Mouse (Mus musculus) midbrain, postnatal 0 days (tissue): ENCODE results near the gene Igfals. TPM values are rescaled to one million over a fixed set of nuclear protein-coding genes. Genes with fewer than 3 reads are reported as not detected.

Source experiments
- ATAC-seq: fragments of 200-750 bp; cut with Nextera tagmentation; 2 replicates; pipeline ENCODE4 v1.8.0; 2017; ENCODE audit warnings: moderate number of reproducible peaks, mild to moderate bottlenecking, moderate TSS enrichment, moderate library complexity; ENCODE audit not compliant: low FRiP score
- DNase-seq: peaks from one replicate; pipeline ENCODE4 v3.0.0-alpha.2; 2015; ENCODE audit warnings: low spot score
- H3K27ac ChIP-seq: fragments of 300-500 bp; sonication (generic); 2 replicates; pipeline ENCODE4 v1.5.1; 2014; ENCODE audit warnings: low read depth, mild to moderate bottlenecking, low read length, mixed read lengths
- H3K27me3 ChIP-seq: fragments of 300-500 bp; sonication (generic); 2 replicates; pipeline ENCODE4 v1.6.1; 2014; ENCODE audit warnings: low read length, control low read depth, mixed read lengths; ENCODE audit not compliant: insufficient read depth
- H3K36me3 ChIP-seq: fragments of 300-500 bp; sonication (generic); 2 replicates; pipeline ENCODE4 v1.6.1; 2014; ENCODE audit warnings: low read length, control low read depth, mixed read lengths; ENCODE audit not compliant: insufficient read depth
- H3K4me1 ChIP-seq: fragments of 300-500 bp; sonication (generic); 2 replicates; pipeline ENCODE4 v1.6.1; 2014; ENCODE audit warnings: mild to moderate bottlenecking, control low read depth, antibody characterized with exemption, low read length, mixed read lengths; ENCODE audit not compliant: insufficient read depth
- H3K4me2 ChIP-seq: fragments of 300-500 bp; sonication (generic); 2 replicates; pipeline ENCODE4 v1.6.1; 2014; ENCODE audit warnings: low read depth, mild to moderate bottlenecking, low read length, mixed read lengths; ENCODE audit not compliant: poor library complexity, severe bottlenecking
- H3K4me3 ChIP-seq: fragments of 300-500 bp; sonication (generic); 2 replicates; pipeline ENCODE4 v1.5.1; 2014; ENCODE audit warnings: low read depth, mild to moderate bottlenecking, low read length, moderate library complexity
- H3K9ac ChIP-seq: fragments of 300-500 bp; sonication (generic); replicated peaks from 2 replicates; pipeline ENCODE4 v1.6.1; 2014; ENCODE audit warnings: mild to moderate bottlenecking, low read length, moderate library complexity, mixed read lengths; ENCODE audit not compliant: poor library complexity, severe bottlenecking
- H3K9me3 ChIP-seq: fragments of 300-500 bp; sonication (generic); 2 replicates; pipeline ENCODE4 v1.6.1; 2016; ENCODE audit warnings: low read length, control low read depth
- CTCF ChIP-seq: IDR thresholded peaks from 2 replicates; pipeline ENCODE4 v1.5.1; 2016; ENCODE audit warnings: antibody characterized with exemption, mild to moderate bottlenecking
- WGBS: fragments of 180-500 bp; shearing (Covaris S2); extraction: QIAGEN DNeasy Blood & Tissue Kit; methylation state at CpG from one replicate; pipeline ENCODE4 v1.1.7; 2014; 5-methylcytosine and 5-hydroxymethylcytosine counted together
- polyA plus RNA-seq: library from polyadenylated mRNA; unstranded; fragments of >200 nt; fragmentation: Nextera tagmentation; extraction: Ambion mirVana; gene quantifications from 2 replicates; pipeline ENCODE4 v1.2.1, GENCODE M21; 2015
- total RNA-seq: library from RNA; depleted of rRNA; stranded (reverse); fragments of >200 nt; gene quantifications from 2 replicates; pipeline ENCODE4 v1.2.3, GENCODE M21; 2014; rRNA removed

Gene Igfals
- total and polyA plus RNA-seq, 2 experiments from 2014 or later = 0.31 TPM; not detected in 1

GRCm38 (mm10) chr17:24902671-24903474 is 37.1 kb downstream of the Igfals start:
- 68% methylated on average over 9 of the region's 9 CpGs for WGBS
- Histone ChIP-seq H3K27ac (no peak overlapping the region), H3K9me3 (no peaks in the 10 kb centered on the region), H3K27me3 (no peaks in the 10 kb centered on the region), H3K36me3 (peaks cover 97% of the 10 kb centered on the region), H3K4me1 (no peaks in the 10 kb centered on the region), H3K4me2 (no peak overlapping the region), H3K9ac (no peak overlapping the region), H3K4me3 (no peak overlapping the region)
- peak; percentile 54 for TF ChIP-seq CTCF
- ATAC-seq (no peak), DNase-seq (no peak)

GRCm38 (mm10) chr17:24903767-24904166 is 38.0 kb downstream of the Igfals start:
- WGBS = 90% methylated on average over 9 of the region's 9 CpGs
- no peak for TF ChIP-seq CTCF
- H3K4me2 ChIP-seq = no peak overlapping the region
- H3K36me3 ChIP-seq = peaks cover 99% of the 10 kb centered on the region
- no peak overlapping the region for H3K27ac ChIP-seq
- no peaks in the 10 kb centered on the region for H3K27me3 ChIP-seq
- no peaks in the 10 kb centered on the region for H3K4me1 ChIP-seq
- no peak for DNase-seq
- no peaks in the 10 kb centered on the region for H3K9me3 ChIP-seq
- no peak overlapping the region for H3K9ac ChIP-seq
- no peak for ATAC-seq
- no peak overlapping the region for H3K4me3 ChIP-seq

- Histone ChIP-seq H3K9ac (no peak overlapping the region), H3K27ac (no peak overlapping the region), H3K27me3 (no peaks in the 10 kb centered on the region), H3K4me3 (no peak overlapping the region), H3K4me1 (no peaks in the 10 kb centered on the region), H3K4me2 (no peak overlapping the region), H3K9me3 (no peaks in the 10 kb centered on the region), H3K36me3 (peaks cover 93% of the 10 kb centered on the region)
- ATAC-seq (no peak), DNase-seq (no peak)
- TF ChIP-seq CTCF = no peak
- WGBS = 98% methylated on average over 2 of the region's 2 CpGs
Measured at GRCm38 (mm10) chr17:24907591-24907990, 41.8 kb downstream of the Igfals start.

- Histone ChIP-seq H3K36me3 (peaks cover 87% of the 10 kb centered on the region), H3K27me3 (no peaks in the 10 kb centered on the region), H3K9ac (no peak overlapping the region), H3K9me3 (no peaks in the 10 kb centered on the region), H3K27ac (no peak overlapping the region), H3K4me2 (no peak overlapping the region), H3K4me1 (no peaks in the 10 kb centered on the region), H3K4me3 (no peak overlapping the region)
- ATAC-seq = no peak
- no peak for TF ChIP-seq CTCF
- DNase-seq = no peak
Measured at GRCm38 (mm10) chr17:24913984-24914383, 48.2 kb downstream of the Igfals start.

DNA sequence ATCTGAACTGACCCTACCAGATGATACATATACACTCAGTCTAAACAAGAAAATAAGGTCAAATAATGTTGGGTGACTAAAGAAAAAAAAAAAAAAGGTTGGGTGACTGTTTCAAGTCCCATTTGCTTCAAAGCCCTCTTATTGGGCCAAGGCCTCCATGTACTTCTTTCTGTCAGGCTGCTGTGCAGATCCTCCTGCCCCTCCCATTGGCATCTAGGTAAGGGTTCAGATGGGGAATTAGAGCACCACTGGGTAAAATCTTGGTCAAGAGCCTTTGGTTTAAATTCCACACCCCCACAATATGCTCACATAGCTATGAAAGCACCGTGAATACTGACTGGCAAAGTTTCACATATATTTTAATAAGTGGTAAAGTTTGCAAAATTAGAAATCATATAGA is 57.4 kb downstream of the Igfals start:
- Histone ChIP-seq H3K36me3 (peaks cover 62% of the 10 kb centered on the region), H3K4me2 (no peak overlapping the region), H3K9me3 (no peaks in the 10 kb centered on the region), H3K9ac (no peak overlapping the region), H3K27me3 (no peaks in the 10 kb centered on the region), H3K4me1 (no peaks in the 10 kb centered on the region), H3K27ac (no peak overlapping the region), H3K4me3 (no peak overlapping the region)
- WGBS = 100% methylated on average over 1 of the region's 1 CpGs
- TF ChIP-seq CTCF = no peak
- DNase-seq = no peak
- no peak for ATAC-seq

DNA sequence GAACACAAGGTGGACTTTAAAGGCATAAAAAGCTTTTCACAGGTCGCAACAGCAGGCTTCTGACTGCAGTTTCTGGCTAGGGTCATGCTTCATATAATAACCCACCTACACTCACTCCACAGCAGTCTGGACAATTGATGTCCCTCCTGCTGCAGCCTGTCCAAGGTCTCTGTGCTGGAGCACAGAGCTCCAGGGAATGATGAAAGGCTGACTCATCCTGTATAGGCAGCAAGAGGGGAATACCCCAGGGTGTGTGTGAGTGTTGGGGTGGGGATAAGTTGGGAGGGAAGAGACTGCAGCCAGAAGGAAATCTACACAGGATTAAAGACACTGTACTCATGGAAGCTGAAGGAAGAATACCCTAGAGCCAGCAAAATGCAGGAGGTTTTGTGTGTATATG is 63.7 kb downstream of the Igfals start:
- DNase-seq (no peak), ATAC-seq (no peak)
- H3K9ac ChIP-seq = no peak overlapping the region
- no peak for TF ChIP-seq CTCF
- peaks cover 17% of the 10 kb centered on the region for H3K36me3 ChIP-seq
- 0 out of 2 replicates have a peak, but pooled peaks cover 4% of the 10 kb centered on the region for H3K4me1 ChIP-seq
- no peaks in the 10 kb centered on the region for H3K27me3 ChIP-seq
- H3K9me3 ChIP-seq = no peaks in the 10 kb centered on the region
- WGBS = 78% methylated on average over 1 of the region's 1 CpGs
- no peak overlapping the region for H3K27ac ChIP-seq
- no peak overlapping the region for H3K4me2 ChIP-seq
- no peak overlapping the region for H3K4me3 ChIP-seq

Other genes with a start within 250 kb of the Igfals start
- gene Tsc2, start 233.4 kb upstream of the Igfals start, total RNA-seq = 106 and 114 TPM in 2 replicates
- gene Tsc2, start 233.4 kb upstream of the Igfals start, polyA plus RNA-seq = 56.6 and 61.7 TPM in 2 replicates
- gene Nthl1, start 233.3 kb upstream of the Igfals start, total RNA-seq = 4.5 and 6.2 TPM in 2 replicates
- gene Nthl1, start 233.3 kb upstream of the Igfals start, polyA plus RNA-seq = 6.0 and 7.2 TPM in 2 replicates
- 61.7 and 62.8 TPM in 2 replicates for gene Slc9a3r2, start 215.7 kb upstream of the Igfals start, total RNA-seq
- 52.1 and 52.7 TPM in 2 replicates for gene Slc9a3r2, start 215.7 kb upstream of the Igfals start, polyA plus RNA-seq
- gene Npw, start 207.5 kb upstream of the Igfals start, total RNA-seq = not detected in 2 replicates
- 0.59 and 0.86 TPM in 2 replicates for gene Npw, start 207.5 kb upstream of the Igfals start, polyA plus RNA-seq
- 36.4 and 40.0 TPM in 2 replicates for gene Zfp598, start 196.3 kb upstream of the Igfals start, total RNA-seq
- gene Zfp598, start 196.3 kb upstream of the Igfals start, polyA plus RNA-seq = 15.7 and 16.4 TPM in 2 replicates
- 330 and 376 TPM in 2 replicates for gene Syngr3, start 176.0 kb upstream of the Igfals start, total RNA-seq
- gene Syngr3, start 176.0 kb upstream of the Igfals start, polyA plus RNA-seq = 334 and 375 TPM in 2 replicates
- 28.0 and 44.3 TPM in 2 replicates for gene Gfer, start 169.8 kb upstream of the Igfals start, total RNA-seq
- 36.7 and 39.4 TPM in 2 replicates for gene Gfer, start 169.8 kb upstream of the Igfals start, polyA plus RNA-seq
- 7.2 and 11.1 TPM in 2 replicates for gene Noxo1, start 169.8 kb upstream of the Igfals start, total RNA-seq
- gene Noxo1, start 169.8 kb upstream of the Igfals start, polyA plus RNA-seq = 1.9 and 2.1 TPM in 2 replicates
- gene Tbl3, start 158.3 kb upstream of the Igfals start, total RNA-seq = 44.0 and 56.4 TPM in 2 replicates
- gene Tbl3, start 158.3 kb upstream of the Igfals start, polyA plus RNA-seq = 38.2 and 46.7 TPM in 2 replicates
- gene Rnf151, start 147.9 kb upstream of the Igfals start, total RNA-seq = not detected in 2 replicates
- gene Rnf151, start 147.9 kb upstream of the Igfals start, polyA plus RNA-seq = not detected in 2 replicates
- gene Rps2, start 147.9 kb upstream of the Igfals start, total RNA-seq = 2,209 and 2,389 TPM in 2 replicates
- 749 and 802 TPM in 2 replicates for gene Rps2, start 147.9 kb upstream of the Igfals start, polyA plus RNA-seq
- 150 and 170 TPM in 2 replicates for gene Ndufb10, start 141.5 kb upstream of the Igfals start, total RNA-seq
- 344 and 349 TPM in 2 replicates for gene Ndufb10, start 141.5 kb upstream of the Igfals start, polyA plus RNA-seq
- not detected in 2 replicates for gene Rpl3l, start 138.2 kb upstream of the Igfals start, total RNA-seq
- gene Rpl3l, start 138.2 kb upstream of the Igfals start, polyA plus RNA-seq = 0.21 and 0.37 TPM in 2 replicates
- 9.6 and 14.1 TPM in 2 replicates for gene Msrb1, start 129.4 kb upstream of the Igfals start, total RNA-seq
- 20.6 and 22.6 TPM in 2 replicates for gene Msrb1, start 129.4 kb upstream of the Igfals start, polyA plus RNA-seq
- 0.49 TPM in 1 of 2 replicates, not detected in the other for gene Hs3st6, start 113.0 kb upstream of the Igfals start, total RNA-seq
- 0.22 and 0.50 TPM in 2 replicates for gene Hs3st6, start 113.0 kb upstream of the Igfals start, polyA plus RNA-seq
- not detected in 2 replicates for gene Meiob, start 61.7 kb upstream of the Igfals start, total RNA-seq
- gene Meiob, start 61.7 kb upstream of the Igfals start, polyA plus RNA-seq = 0.12 TPM in 1 of 2 replicates, not detected in the other
- 73.6 and 119 TPM in 2 replicates for gene Hagh, start 25.9 kb upstream of the Igfals start, total RNA-seq
- 74.0 and 79.5 TPM in 2 replicates for gene Hagh, start 25.9 kb upstream of the Igfals start, polyA plus RNA-seq
- 11.7 and 14.0 TPM in 2 replicates for gene Fahd1, start 15.6 kb upstream of the Igfals start, total RNA-seq
- 18.2 and 20.8 TPM in 2 replicates for gene Fahd1, start 15.6 kb upstream of the Igfals start, polyA plus RNA-seq
- 39.6 and 60.2 TPM in 2 replicates for gene Nubp2, start 20.4 kb downstream of the Igfals start, total RNA-seq
- 55.8 and 63.9 TPM in 2 replicates for gene Nubp2, start 20.4 kb downstream of the Igfals start, polyA plus RNA-seq
- gene Spsb3, start 20.6 kb downstream of the Igfals start, total RNA-seq = 87.5 and 105 TPM in 2 replicates
- 100 and 110 TPM in 2 replicates for gene Spsb3, start 20.6 kb downstream of the Igfals start, polyA plus RNA-seq
- 29.7 and 31.7 TPM in 2 replicates for gene Eme2, start 29.1 kb downstream of the Igfals start, total RNA-seq
- 20.2 and 22.5 TPM in 2 replicates for gene Eme2, start 29.1 kb downstream of the Igfals start, polyA plus RNA-seq
- 43.8 and 46.1 TPM in 2 replicates for gene Mrps34, start 29.1 kb downstream of the Igfals start, total RNA-seq
- 128 and 131 TPM in 2 replicates for gene Mrps34, start 29.1 kb downstream of the Igfals start, polyA plus RNA-seq
- 54.4 and 65.3 TPM in 2 replicates for gene Nme3, start 30.5 kb downstream of the Igfals start, total RNA-seq
- 98.3 and 105 TPM in 2 replicates for gene Nme3, start 30.5 kb downstream of the Igfals start, polyA plus RNA-seq
- 153 and 168 TPM in 2 replicates for gene Mapk8ip3, start 71.0 kb downstream of the Igfals start, total RNA-seq
- 70.5 and 72.5 TPM in 2 replicates for gene Mapk8ip3, start 71.0 kb downstream of the Igfals start, polyA plus RNA-seq
- gene Jpt2, start 94.7 kb downstream of the Igfals start, total RNA-seq = 60.7 and 61.0 TPM in 2 replicates
- gene Jpt2, start 94.7 kb downstream of the Igfals start, polyA plus RNA-seq = 64.5 and 66.7 TPM in 2 replicates
- gene Cramp1l, start 149.8 kb downstream of the Igfals start, total RNA-seq = 17.4 and 22.3 TPM in 2 replicates
- gene Cramp1l, start 149.8 kb downstream of the Igfals start, polyA plus RNA-seq = 2.7 and 3.2 TPM in 2 replicates
- 22.7 and 39.8 TPM in 2 replicates for gene Ift140, start 150.1 kb downstream of the Igfals start, total RNA-seq
- 13.5 and 14.4 TPM in 2 replicates for gene Ift140, start 150.1 kb downstream of the Igfals start, polyA plus RNA-seq
- 11.1 and 11.2 TPM in 2 replicates for gene Tmem204, start 217.6 kb downstream of the Igfals start, total RNA-seq
- gene Tmem204, start 217.6 kb downstream of the Igfals start, polyA plus RNA-seq = 8.2 and 8.3 TPM in 2 replicates
- 45.0 and 56.3 TPM in 2 replicates for gene Telo2, start 250.0 kb downstream of the Igfals start, total RNA-seq
- 34.9 and 36.5 TPM in 2 replicates for gene Telo2, start 250.0 kb downstream of the Igfals start, polyA plus RNA-seq